Mouse (Mus musculus): ENCODE measurements at regions not wholly inside any gene's neighbourhood (a gene's known extent, or its start where the extent isn't known, plus 50 kb on each side); places are given as distances from the start of the nearest gene placed in this dataset.

- TF ChIP-seq CTCF (IDR thresholded peaks at IDR 0.05 in 2 of 3, conservative IDR thresholded peaks at IDR 0.05 in 1 of 3; ENCODE audit: control insufficient read depth in 1 of 3, insufficient read depth in 1 of 3, low read depth in 2 of 3, low read length in 3 of 3, poor library complexity in 1 of 3, severe bottlenecking in 1 of 3) (no peak), GABPA (IDR thresholded peaks at IDR 0.05; ENCODE audit: low read depth, low read length) (no peak), ELF1 (IDR thresholded peaks at IDR 0.05; ENCODE audit: low read depth, low read length) (no peak), TBP (IDR thresholded peaks at IDR 0.05; ENCODE audit: low read depth, low read length) (no peak)
Measured at GRCm38 (mm10) chr10:96358984-96359383, 222.6 kb downstream of the Gm5426 start.
